Mouse (Mus musculus) gastrocnemius, postnatal 14 days (tissue): ENCODE measurements around the gene Hpca. TPM values are rescaled to one million over a fixed set of nuclear protein-coding genes. Genes with fewer than 3 reads are reported as not detected.

Source experiments
- DNase-seq: peaks from one replicate; pipeline ENCODE4 v3.0.0; 2021; ENCODE audit warnings: mixed read lengths
- intact Hi-C: fragments of 180-260 bp; cut with DNase I; formaldehyde crosslinking; loops from one replicate; pipeline ENCODE4 v1.15.1; 2025; ENCODE audit warnings: low total_unique reads
- total RNA-seq, 2 experiments: library from RNA; stranded (reverse); gene quantifications; 2 replicates each; pipeline ENCODE4 v1.2.3; 2021

Gene Hpca
- total RNA-seq, 2 experiments from 2014 or later = 0.24 TPM; not detected in 1

DNA sequence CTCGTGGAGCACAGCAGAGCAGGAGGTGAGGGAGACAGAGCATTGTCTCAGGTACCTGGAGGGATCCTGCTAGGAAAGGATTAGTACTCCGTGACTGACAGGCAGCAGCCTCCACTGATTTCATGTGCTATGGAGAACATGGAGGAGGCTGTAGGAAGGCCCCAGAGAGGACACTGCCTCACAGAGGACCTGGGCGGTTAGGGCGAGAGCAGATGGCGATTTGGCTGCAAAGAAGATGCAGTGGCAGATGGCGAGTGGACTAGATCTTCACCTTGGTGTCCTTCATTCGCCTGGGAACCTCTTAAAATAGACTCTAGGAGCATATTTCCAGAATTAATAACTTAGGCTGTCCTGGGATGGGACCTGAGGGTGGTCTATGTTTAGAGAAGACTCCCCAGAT is 40.8 kb downstream of the Hpca start:
- intact Hi-C loops = no loop called here
- no peak for DNase-seq

DNA sequence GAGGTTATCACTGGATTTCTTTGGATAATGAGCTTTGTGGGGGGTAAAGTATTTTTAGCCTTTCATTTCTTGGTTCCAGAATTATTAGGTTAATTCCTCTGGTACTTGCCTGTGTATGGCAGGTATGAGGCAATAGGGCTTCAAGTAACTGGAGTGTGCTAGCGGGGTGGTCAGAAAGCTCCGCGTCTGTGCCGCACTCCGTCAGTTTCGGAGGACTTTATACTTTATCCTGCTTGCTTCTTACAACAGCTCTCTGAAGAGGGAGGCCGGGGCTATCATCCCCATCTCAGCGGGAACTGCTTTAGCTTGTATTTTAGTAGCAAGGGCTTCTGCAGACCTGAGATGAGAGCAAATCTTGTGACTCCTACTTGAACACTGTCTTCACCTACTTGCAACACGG is 42.7 kb downstream of the Hpca start:
- intact Hi-C loops = no loop called here
- DNase-seq = no peak

DNA sequence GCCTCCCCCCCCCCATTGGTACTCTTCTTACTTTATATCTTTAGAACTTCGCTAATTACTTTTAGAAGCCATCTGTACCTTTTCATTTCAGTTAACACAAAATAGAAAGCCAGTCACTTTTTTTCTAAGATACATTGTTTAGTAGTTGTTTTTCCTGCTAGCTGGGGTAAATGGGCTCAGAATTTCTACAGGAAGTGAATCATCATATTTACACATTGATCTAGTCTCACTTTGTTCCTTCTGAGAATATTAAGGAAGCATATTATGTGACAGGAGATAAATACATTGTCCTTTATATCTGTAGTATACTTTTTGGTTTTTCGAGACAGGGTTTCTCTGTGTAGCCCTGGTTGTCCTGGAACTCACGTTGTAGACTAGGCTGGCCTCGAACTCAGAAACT is 53.0 kb downstream of the Hpca start:
- intact Hi-C loops = no loop called here
- no peak for DNase-seq

DNA sequence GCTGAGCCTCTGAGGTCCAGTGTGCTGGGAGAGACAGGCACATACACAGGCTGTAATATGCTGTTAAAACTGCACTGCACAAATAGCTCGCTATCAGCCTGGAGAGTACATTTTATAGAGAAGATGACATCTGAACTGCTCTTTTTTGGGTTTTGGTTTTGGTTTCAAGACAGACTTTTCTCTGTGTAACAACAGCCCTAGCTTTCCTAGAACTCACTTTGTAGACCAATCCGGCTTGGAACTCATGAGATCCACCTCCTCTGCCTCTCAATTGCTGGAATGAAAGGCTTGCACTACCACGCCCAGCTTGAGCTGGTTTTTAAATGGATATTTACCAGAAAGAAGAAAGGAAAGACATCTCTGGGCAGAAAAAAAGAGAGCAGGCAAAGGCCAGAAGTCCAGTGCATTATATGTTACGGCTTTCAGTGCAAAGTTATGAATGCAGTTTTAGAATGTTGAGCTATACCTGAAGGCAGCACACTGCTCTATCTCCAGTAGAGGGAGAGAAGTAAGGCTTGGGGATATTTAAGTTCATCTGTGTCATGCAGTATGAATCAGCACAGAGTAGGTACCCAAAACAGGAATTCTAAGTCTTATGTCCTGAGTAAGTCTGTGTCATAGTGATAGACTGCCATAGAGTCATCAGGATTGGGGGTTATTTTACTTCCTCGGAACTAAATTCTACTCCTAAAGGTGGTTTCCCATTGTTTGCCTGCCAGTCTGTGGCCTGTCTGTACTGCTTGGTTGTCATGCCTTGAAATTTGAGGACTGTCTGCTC is 54.0 kb downstream of the Hpca start:
- intact Hi-C loops = no loop called here
- DNase-seq = no peak

DNA sequence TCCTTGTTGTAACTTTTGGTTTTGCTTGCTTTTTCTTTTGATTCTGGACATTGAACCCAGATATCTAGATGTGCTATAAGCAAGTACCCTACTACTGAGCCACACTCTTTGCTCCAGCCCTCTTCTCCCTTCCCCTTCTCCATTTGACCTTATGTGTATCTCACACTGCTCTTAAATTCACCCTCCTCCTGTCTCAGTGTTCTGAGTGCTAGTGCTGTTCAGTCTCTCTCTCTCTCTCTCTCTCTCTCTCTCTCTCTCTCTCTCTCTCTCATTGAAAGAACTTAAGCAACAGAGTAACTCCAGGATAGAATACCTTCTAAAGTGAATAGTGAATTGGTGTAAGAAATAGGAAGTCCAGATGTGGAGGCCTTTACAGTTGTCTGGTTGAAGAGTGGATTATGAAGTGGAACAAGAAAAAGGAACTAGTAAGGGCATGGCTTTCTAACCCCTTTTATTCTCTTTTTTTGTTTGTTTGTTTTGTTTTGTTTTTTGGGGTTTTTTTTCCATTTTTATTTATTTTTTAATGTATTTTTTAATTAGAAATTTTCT is 56.1 kb downstream of the Hpca start:
- intact Hi-C loops = no loop called here

DNA sequence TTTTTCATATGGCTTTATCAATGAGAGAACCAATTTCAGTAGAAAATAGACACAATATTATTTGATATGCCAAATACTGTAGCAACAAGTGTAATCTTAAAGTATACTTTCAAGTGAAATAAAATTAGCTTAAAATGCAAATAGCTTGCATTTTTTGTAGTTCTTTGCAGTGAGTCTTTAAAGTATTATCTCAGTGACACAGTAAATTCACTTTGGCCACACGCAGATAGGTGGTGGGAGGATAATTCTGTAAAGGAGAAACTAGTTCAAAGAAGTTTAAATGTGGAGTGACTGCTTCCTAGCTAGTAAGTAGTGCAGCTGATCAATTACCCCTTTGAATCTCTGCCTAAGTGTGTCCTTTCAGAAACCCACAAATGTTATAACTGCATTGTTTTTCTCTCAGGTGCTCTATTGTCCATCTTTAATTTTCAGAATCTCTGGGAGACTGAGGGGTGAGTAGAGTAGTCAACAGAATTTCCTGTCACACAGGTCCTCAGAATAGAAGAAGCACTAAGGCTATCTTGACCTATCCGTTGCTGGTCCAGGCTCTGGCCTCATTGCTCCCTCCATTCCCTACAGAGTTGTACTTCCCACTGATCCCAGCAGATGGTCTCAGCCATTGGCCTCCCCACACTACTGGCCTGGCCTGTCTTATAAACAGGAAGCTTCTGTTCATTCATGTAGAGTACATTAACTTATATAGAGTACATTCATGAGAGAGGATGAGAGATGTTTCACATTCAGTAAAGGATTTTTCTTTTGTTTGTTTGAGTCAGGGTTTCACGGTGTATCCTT is 59.4 kb downstream of the Hpca start:
- intact Hi-C loops = no loop called here
- no peak for DNase-seq

More for the DNA sequence above, 56.1 kb downstream of the Hpca start:
- DNase-seq = no peak

Other genes with a start within 250 kb of the Hpca start
- 1 to 10 TPM; 1.1 to 1.4 TPM for gene Trim62, start 238.5 kb downstream of the Hpca start, total RNA-seq
- 1 to 10 TPM; 1.8 to 2.6 TPM for gene Azin2, start 159.6 kb downstream of the Hpca start, total RNA-seq
- 10 to 100 TPM; 43.4 to 46.2 TPM for gene Ak2, start 130.1 kb downstream of the Hpca start, total RNA-seq
- 10 to 100 TPM; 13.6 to 15.5 TPM for gene Rnf19b, start 63.8 kb downstream of the Hpca start, total RNA-seq
- gene Tmem54, start 16.5 kb downstream of the Hpca start, total RNA-seq = not detected
- gene Fndc5, start 15.0 kb upstream of the Hpca start, total RNA-seq = 10 to 100 TPM; 28.4 to 53.2 TPM
- 1 to 10 TPM; 5.2 to 7.1 TPM for gene S100pbp, start 67.7 kb upstream of the Hpca start, total RNA-seq
- gene Yars, start 67.7 kb upstream of the Hpca start, total RNA-seq = 10 to 100 TPM; 38.6 to 38.9 TPM
- gene C77080, start 139.4 kb upstream of the Hpca start, total RNA-seq = 1 to 10 TPM; 2.3 to 2.5 TPM
- gene Sync, start 165.6 kb upstream of the Hpca start, total RNA-seq = 10 to 100 TPM; 50.0 to 63.6 TPM
- gene Rbbp4, start 213.3 kb upstream of the Hpca start, total RNA-seq = 10 to 100 TPM; 66.0 to 67.2 TPM
- 10 to 100 TPM; 24.0 to 25.1 TPM for gene Zbtb8os, start 213.7 kb upstream of the Hpca start, total RNA-seq